Mouse (Mus musculus): Measurements from ENCODE around the gene Ssh2. TPM values are rescaled to one million over a fixed set of nuclear protein-coding genes. Genes with fewer than 3 reads are reported as not detected.

Gene Ssh2
- total RNA-seq, 1 experiment = 7.7 TPM

DNA sequence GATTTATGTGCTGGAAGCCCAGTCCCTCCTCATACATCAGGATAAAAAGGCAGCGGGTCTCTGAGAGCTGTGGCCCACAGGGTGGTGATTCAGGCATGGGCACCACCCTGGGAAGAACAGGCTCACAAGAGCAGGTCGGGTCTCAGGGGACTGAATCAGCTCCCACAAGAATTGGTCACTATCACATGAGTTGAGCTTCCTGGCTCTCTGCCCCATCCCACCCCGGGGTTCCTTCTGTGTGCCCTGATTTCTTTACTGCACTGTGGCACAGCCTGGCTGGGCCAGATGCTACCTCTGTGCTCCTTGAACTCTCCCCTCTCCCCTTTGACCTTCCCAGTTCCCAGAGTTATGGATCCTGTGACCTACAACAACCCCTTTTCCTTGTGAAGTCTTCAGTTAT is 267.0 kb downstream of the Ssh2 start:
- Histone ChIP-seq H3K27ac (ENCODE audit: insufficient read depth, low read depth, low read length, poor library complexity, severe bottlenecking) (no peak overlapping the region), H3K9ac (ENCODE audit: insufficient read depth, low read depth, low read length, poor library complexity, severe bottlenecking) (no peak overlapping the region), H3K36me3 (ENCODE audit: control insufficient read depth, insufficient read depth, low read length, poor library complexity, severe bottlenecking) (no peaks in the 10 kb centered on the region), H3K9me3 (ENCODE audit: control insufficient read depth, insufficient read depth, low read depth, low read length) (no peaks in the 10 kb centered on the region), H3K4me3 (ENCODE audit: insufficient read depth in 1 of 2, low read depth in 1 of 2, low read length in 2 of 2, poor library complexity in 1 of 2, severe bottlenecking in 1 of 2) (no peak overlapping the region), H3K4me1 (ENCODE audit: control insufficient read depth in 2 of 2, insufficient read depth in 2 of 2, low read length in 2 of 2, poor library complexity in 1 of 2) (peaks cover 0 to 7% of the 10 kb centered on the region in 2 experiments; a peak in 1 of 4 replicates)
- no peak for DNase-seq (ENCODE audit: low read depth, low spot score)
- no peak for TF ChIP-seq HCFC1 (IDR thresholded peaks at IDR 0.05; ENCODE audit: borderline replicate concordance, insufficient read depth, low read length)
- TF ChIP-seq ZNF384 (IDR thresholded peaks at IDR 0.05; ENCODE audit: low read depth, low read length) = no peak
- TF ChIP-seq CHD2 (IDR thresholded peaks at IDR 0.05; ENCODE audit: low read depth, low read length) = no peak
- TF ChIP-seq ZC3H11A (IDR thresholded peaks at IDR 0.05; ENCODE audit: borderline replicate concordance, low read depth, low read length) = no peak
- TF ChIP-seq MAFK (IDR thresholded peaks at IDR 0.05; ENCODE audit: insufficient read depth, low read depth, low read length) = no peak
- in situ Hi-C loops (cut with MboI; ENCODE audit: low sequenced_read_pairs in 2 of 2, unreplicated experiment in 2 of 2) = no loop called here

DNA sequence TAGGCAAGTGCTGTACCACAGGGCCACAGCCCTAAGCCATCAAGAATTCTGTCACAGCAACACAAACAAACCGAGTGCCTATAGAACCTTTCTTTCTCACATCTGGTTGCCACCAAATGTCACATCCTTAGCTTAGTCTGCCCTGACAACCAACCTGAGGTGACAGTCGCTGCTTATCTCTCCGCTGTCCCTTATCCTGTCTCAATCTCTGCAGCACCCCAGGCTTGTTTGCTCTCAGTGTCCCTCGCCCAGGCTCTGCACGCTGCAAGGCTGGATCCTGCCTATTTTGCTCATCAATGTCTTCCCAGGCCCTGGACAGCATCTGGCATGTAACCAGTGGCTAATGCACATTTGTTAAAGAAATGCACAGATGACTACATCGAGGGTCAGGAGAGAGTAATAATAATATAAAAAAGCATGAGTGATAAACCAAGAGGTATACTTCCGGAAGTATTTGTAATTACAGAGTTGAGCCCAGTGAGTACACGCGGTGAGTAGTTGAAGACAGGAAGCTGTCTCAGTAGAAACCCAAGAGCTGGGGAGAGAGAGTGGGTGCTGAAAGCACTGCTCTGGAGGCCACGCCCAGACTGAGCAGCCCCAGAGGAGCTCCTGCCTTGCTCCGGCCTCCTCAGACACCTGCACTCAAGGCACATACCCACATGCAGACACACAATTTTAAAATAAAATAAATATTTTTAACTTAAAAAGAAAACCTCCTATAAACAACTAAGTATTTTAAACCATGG is 267.6 kb downstream of the Ssh2 start:
- H3K4me1 ChIP-seq (ENCODE audit: control insufficient read depth in 2 of 2, insufficient read depth in 2 of 2, low read length in 2 of 2, poor library complexity in 1 of 2) = peaks cover 0 to 7% of the 10 kb centered on the region in 2 experiments; a peak in 1 of 4 replicates
- TF ChIP-seq ZNF384 (IDR thresholded peaks at IDR 0.05; ENCODE audit: low read depth, low read length) (no peak), HCFC1 (IDR thresholded peaks at IDR 0.05; ENCODE audit: borderline replicate concordance, insufficient read depth, low read length) (no peak), MAFK (IDR thresholded peaks at IDR 0.05; ENCODE audit: insufficient read depth, low read depth, low read length) (no peak), ZC3H11A (IDR thresholded peaks at IDR 0.05; ENCODE audit: borderline replicate concordance, low read depth, low read length) (no peak), CHD2 (IDR thresholded peaks at IDR 0.05; ENCODE audit: low read depth, low read length) (no peak)
- H3K9ac ChIP-seq (ENCODE audit: insufficient read depth, low read depth, low read length, poor library complexity, severe bottlenecking) = no peak overlapping the region
- H3K9me3 ChIP-seq (ENCODE audit: control insufficient read depth, insufficient read depth, low read depth, low read length) = no peaks in the 10 kb centered on the region
- in situ Hi-C loops (cut with MboI; ENCODE audit: low sequenced_read_pairs in 2 of 2, unreplicated experiment in 2 of 2) = no loop called here
- DNase-seq (ENCODE audit: low read depth, low spot score) = no peak
- no peak overlapping the region for H3K27ac ChIP-seq (ENCODE audit: insufficient read depth, low read depth, low read length, poor library complexity, severe bottlenecking)
- no peak overlapping the region for H3K4me3 ChIP-seq (ENCODE audit: insufficient read depth in 1 of 2, low read depth in 1 of 2, low read length in 2 of 2, poor library complexity in 1 of 2, severe bottlenecking in 1 of 2)
- no peaks in the 10 kb centered on the region for H3K36me3 ChIP-seq (ENCODE audit: control insufficient read depth, insufficient read depth, low read length, poor library complexity, severe bottlenecking)

GRCm38 (mm10) chr11:77485229-77485628 is 269.1 kb downstream of the Ssh2 start:
- H3K4me1 ChIP-seq (ENCODE audit: control insufficient read depth in 2 of 2, insufficient read depth in 2 of 2, low read length in 2 of 2, poor library complexity in 1 of 2) = peaks cover 0 to 10% of the 10 kb centered on the region in 2 experiments; a peak in 1 of 4 replicates

DNA sequence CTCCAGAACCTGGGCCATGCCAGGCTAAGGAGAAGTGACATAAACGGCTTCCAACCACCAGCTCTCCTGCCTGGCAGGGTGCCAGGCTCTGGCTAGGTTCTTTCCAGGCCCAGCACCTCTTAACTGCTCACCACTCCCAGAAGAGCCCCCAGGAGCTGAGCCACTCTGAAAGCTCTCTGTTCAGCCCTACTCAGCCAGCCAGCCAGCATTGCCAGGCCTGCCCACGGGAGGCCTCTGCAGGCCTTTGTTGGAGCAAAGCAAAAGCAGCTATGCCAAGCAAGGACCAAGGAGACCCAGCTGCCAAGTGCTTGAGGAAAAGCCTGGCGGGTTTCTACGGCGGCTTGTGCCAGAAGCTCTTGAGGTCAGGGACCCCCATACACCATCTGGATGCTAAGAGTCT is 270.7 kb downstream of the Ssh2 start:
- no peak overlapping the region for H3K4me3 ChIP-seq (ENCODE audit: insufficient read depth in 1 of 2, low read depth in 1 of 2, low read length in 2 of 2, poor library complexity in 1 of 2, severe bottlenecking in 1 of 2)
- no peaks in the 10 kb centered on the region for H3K36me3 ChIP-seq (ENCODE audit: control insufficient read depth, insufficient read depth, low read length, poor library complexity, severe bottlenecking)
- H3K9me3 ChIP-seq (ENCODE audit: control insufficient read depth, insufficient read depth, low read depth, low read length) = no peaks in the 10 kb centered on the region
- TF ChIP-seq MAFK (IDR thresholded peaks at IDR 0.05; ENCODE audit: insufficient read depth, low read depth, low read length) = no peak
- no peak for TF ChIP-seq ZNF384 (IDR thresholded peaks at IDR 0.05; ENCODE audit: low read depth, low read length)
- no peak for TF ChIP-seq CHD2 (IDR thresholded peaks at IDR 0.05; ENCODE audit: low read depth, low read length)
- no peak for TF ChIP-seq ZC3H11A (IDR thresholded peaks at IDR 0.05; ENCODE audit: borderline replicate concordance, low read depth, low read length)
- no peak for TF ChIP-seq HCFC1 (IDR thresholded peaks at IDR 0.05; ENCODE audit: borderline replicate concordance, insufficient read depth, low read length)
- DNase-seq (ENCODE audit: low read depth, low spot score) = no peak
- in situ Hi-C loops (cut with MboI; ENCODE audit: low sequenced_read_pairs in 2 of 2, unreplicated experiment in 2 of 2) = no loop called here
- no peak overlapping the region for H3K9ac ChIP-seq (ENCODE audit: insufficient read depth, low read depth, low read length, poor library complexity, severe bottlenecking)
- H3K4me1 ChIP-seq (ENCODE audit: control insufficient read depth in 2 of 2, insufficient read depth in 2 of 2, low read length in 2 of 2, poor library complexity in 1 of 2) = peaks cover 0 to 16% of the 10 kb centered on the region in 2 experiments; a peak in 2 of 4 replicates
- H3K27ac ChIP-seq (ENCODE audit: insufficient read depth, low read depth, low read length, poor library complexity, severe bottlenecking) = no peak overlapping the region

More at GRCm38 (mm10) chr11:77485229-77485628, 269.1 kb downstream of the Ssh2 start:
- H3K27ac ChIP-seq (ENCODE audit: insufficient read depth, low read depth, low read length, poor library complexity, severe bottlenecking) = no peak overlapping the region
- H3K4me3 ChIP-seq (ENCODE audit: insufficient read depth in 1 of 2, low read depth in 1 of 2, low read length in 2 of 2, poor library complexity in 1 of 2, severe bottlenecking in 1 of 2) = no peak overlapping the region
- in situ Hi-C loops (cut with MboI; ENCODE audit: low sequenced_read_pairs in 2 of 2, unreplicated experiment in 2 of 2) = no loop called here
- no peak for DNase-seq (ENCODE audit: low read depth, low spot score)
- TF ChIP-seq MAFK (IDR thresholded peaks at IDR 0.05; ENCODE audit: insufficient read depth, low read depth, low read length) (no peak), HCFC1 (IDR thresholded peaks at IDR 0.05; ENCODE audit: borderline replicate concordance, insufficient read depth, low read length) (no peak), ZNF384 (IDR thresholded peaks at IDR 0.05; ENCODE audit: low read depth, low read length) (no peak), ZC3H11A (IDR thresholded peaks at IDR 0.05; ENCODE audit: borderline replicate concordance, low read depth, low read length) (no peak), CHD2 (IDR thresholded peaks at IDR 0.05; ENCODE audit: low read depth, low read length) (no peak)
- no peaks in the 10 kb centered on the region for H3K9me3 ChIP-seq (ENCODE audit: control insufficient read depth, insufficient read depth, low read depth, low read length)
- no peak overlapping the region for H3K9ac ChIP-seq (ENCODE audit: insufficient read depth, low read depth, low read length, poor library complexity, severe bottlenecking)
- no peaks in the 10 kb centered on the region for H3K36me3 ChIP-seq (ENCODE audit: control insufficient read depth, insufficient read depth, low read length, poor library complexity, severe bottlenecking)

Data from ES-E14 (cell line).